Mouse (Mus musculus) C2C12 (cell line): Measurements from ENCODE around the gene Sorl1.

ENCODE experiments used
- CEBPB ChIP-seq: IDR thresholded peaks from one replicate; pipeline ENCODE4 v1.6.1; 2011; ENCODE audit warnings: low read depth, mild to moderate bottlenecking, control low read depth, moderate library complexity
- CTCF ChIP-seq: IDR thresholded peaks from one replicate; pipeline ENCODE4 v1.5.1; 2011; ENCODE audit not compliant: control insufficient read depth, insufficient read depth, insufficient read length
- MAX ChIP-seq: IDR thresholded peaks from one replicate; pipeline ENCODE4 v1.6.1; 2011; ENCODE audit warnings: mild to moderate bottlenecking, control low read depth
- MYOG ChIP-seq: IDR thresholded peaks from one replicate; pipeline ENCODE4 v1.6.1; 2011; ENCODE audit not compliant: control insufficient read depth, insufficient read length; ENCODE audit errors: extremely low read depth
- USF1 ChIP-seq: IDR thresholded peaks from one replicate; pipeline ENCODE4 v1.6.1; 2011; ENCODE audit warnings: low read depth, mild to moderate bottlenecking, control low read depth, moderate library complexity

- no peak for TF ChIP-seq CTCF
- TF ChIP-seq USF1 = no peak
- no peak for TF ChIP-seq MYOG
- TF ChIP-seq CEBPB = no peak
- no peak for TF ChIP-seq MAX
Observed at GRCm38 (mm10) chr9:42069471-42069870, 54.6 kb downstream of the Sorl1 start.
